Mouse (Mus musculus) cerebellum, adult 2 months (tissue): Measurements from ENCODE around the gene Ppp1ca. TPM values are rescaled to one million over a fixed set of nuclear protein-coding genes. Genes with fewer than 3 reads are reported as not detected.
A peak's percentile ranks its signal among the peaks of the same experiment; 100 is the strongest.

Source experiments
- DNase-seq, 2 experiments: peaks; one replicate each; pipeline ENCODE4 v3.0.0; 2021
- H3K27ac ChIP-seq: fragments of 200-500 bp; 2 replicates; pipeline ENCODE4 v1.5.1; 2012; ENCODE audit warnings: low read length, control low read depth, inconsistent platforms; ENCODE audit not compliant: insufficient read depth
- H3K27me3 ChIP-seq: fragments of 200-500 bp; 2 replicates; pipeline ENCODE4 v1.6.1; 2012; ENCODE audit warnings: inconsistent platforms, mild to moderate bottlenecking, low read length, moderate library complexity; ENCODE audit not compliant: control insufficient read depth, insufficient read depth
- H3K4me1 ChIP-seq: fragments of 200-500 bp; 2 replicates; pipeline ENCODE4 v1.6.1; 2011; ENCODE audit warnings: low read length; ENCODE audit not compliant: control insufficient read depth, insufficient read depth
- H3K4me3 ChIP-seq: fragments of 200-500 bp; replicated peaks from 2 replicates; pipeline ENCODE3; 2011; ENCODE audit warnings: mild to moderate bottlenecking, low read depth, low read length, control low read depth; ENCODE audit not compliant: insufficient read depth
- CTCF ChIP-seq: fragments of 200-500 bp; IDR thresholded peaks from 2 replicates; pipeline ENCODE4 v1.5.1; 2011; ENCODE audit warnings: low read depth, mild to moderate bottlenecking, control low read depth, low read length, moderate library complexity, borderline replicate concordance; ENCODE audit not compliant: insufficient read depth
- POLR2A ChIP-seq: fragments of 200-500 bp; IDR thresholded peaks from 2 replicates; pipeline ENCODE4 v1.6.1; 2011; ENCODE audit warnings: low read length, control low read depth, borderline replicate concordance; ENCODE audit not compliant: insufficient read depth
- WGBS: fragments of 180-500 bp; shearing (Covaris S2); methylation state at CpG from one replicate; pipeline ENCODE4 v1.1.7; 2018; 5-methylcytosine and 5-hydroxymethylcytosine counted together
- polyA plus RNA-seq: library from polyadenylated mRNA; depleted of rRNA; stranded (reverse); fragments of >200 nt; gene quantifications from 2 replicates; pipeline ENCODE4 v1.2.3, GENCODE M21; 2012

Ppp1ca gene
- polyA plus RNA-seq, 1 experiment = 316 TPM

DNA sequence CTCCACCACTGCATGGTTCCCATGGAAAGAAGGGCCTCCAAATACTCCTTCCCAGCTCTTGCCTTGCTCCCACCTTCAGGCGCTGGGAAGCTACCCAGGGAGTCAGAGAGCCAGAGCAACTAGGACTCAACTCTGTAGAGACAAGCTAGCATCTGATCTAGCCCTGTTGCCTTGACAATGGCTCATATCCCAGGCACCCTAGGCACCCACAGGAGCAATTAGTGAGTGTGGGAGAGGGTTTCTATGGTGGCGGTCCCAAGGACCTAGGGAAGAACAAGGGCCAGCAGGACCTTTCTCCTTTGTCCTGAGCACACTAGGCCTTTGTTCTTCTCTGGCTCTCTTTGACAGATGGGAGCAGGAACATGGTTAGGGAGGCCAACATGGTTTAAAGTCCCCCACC is 8.2 kb upstream of the Ppp1ca start:
- no peaks in the 10 kb centered on the region for H3K4me1 ChIP-seq
- peak overlapping the region; percentile 74; the same call in 1 of the 2 replicates for H3K27ac ChIP-seq
- no peak overlapping the region for H3K4me3 ChIP-seq
- no peaks in the 10 kb centered on the region for H3K27me3 ChIP-seq
- DNase-seq = no peak
- 70% methylated on average over 2 of the region's 2 CpGs for WGBS
- TF ChIP-seq CTCF = no peak
- no peak for TF ChIP-seq POLR2A

DNA sequence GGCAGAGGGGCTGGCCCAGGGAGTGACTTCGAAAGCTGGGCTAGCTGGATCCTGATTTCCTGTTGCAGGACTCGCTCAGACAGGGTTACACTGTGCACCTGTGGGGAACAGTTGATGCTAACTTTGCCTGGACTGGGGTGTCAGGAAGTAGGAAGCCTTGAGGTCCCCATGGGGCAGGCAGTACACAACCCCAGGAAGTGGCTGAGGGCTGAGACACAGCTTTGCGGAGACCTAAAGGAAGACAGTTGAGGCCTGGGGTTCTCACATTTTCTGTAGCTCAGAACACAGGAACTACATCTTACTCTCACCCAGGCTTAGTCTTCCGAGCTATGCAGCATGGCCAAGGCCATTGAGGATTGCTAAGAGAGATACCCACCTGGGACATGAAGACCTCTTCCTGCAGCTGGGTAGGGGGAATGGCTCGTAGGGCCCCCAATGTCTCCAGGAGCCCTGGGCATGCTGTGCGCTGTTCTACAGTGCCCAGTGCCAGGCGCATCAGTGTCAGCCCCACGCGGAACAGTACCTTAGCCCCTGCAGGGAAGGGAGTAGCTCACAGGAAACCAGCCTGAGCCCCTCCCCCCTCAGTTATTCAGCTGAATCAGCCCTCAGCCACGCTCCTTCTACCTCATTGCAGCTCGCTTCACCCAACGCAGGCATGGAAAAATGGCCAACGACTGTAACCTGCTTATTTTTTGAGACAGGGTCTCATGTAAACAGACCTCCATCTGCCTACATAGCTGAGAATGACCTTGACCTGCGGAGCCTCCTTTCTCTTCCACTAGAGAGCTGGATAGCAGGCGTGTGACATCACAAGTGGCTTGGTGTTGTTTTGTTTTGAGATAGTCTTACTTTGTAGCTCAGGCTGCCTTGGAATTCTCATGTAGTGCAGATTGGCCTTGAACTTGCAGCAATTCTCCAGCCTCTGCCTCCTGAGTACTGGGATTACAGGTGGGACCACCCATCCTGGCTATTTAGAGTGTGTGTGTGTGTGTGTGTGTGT is 6.6 kb upstream of the Ppp1ca start:
- TF ChIP-seq CTCF = no peak
- TF ChIP-seq POLR2A = no peak
- Histone ChIP-seq H3K4me3 (no peak overlapping the region), H3K27ac (no peak overlapping the region), H3K27me3 (no peaks in the 10 kb centered on the region), H3K4me1 (no peaks in the 10 kb centered on the region)
- WGBS = 63% methylated on average over 15 of the region's 15 CpGs
- DNase-seq = no peak

DNA sequence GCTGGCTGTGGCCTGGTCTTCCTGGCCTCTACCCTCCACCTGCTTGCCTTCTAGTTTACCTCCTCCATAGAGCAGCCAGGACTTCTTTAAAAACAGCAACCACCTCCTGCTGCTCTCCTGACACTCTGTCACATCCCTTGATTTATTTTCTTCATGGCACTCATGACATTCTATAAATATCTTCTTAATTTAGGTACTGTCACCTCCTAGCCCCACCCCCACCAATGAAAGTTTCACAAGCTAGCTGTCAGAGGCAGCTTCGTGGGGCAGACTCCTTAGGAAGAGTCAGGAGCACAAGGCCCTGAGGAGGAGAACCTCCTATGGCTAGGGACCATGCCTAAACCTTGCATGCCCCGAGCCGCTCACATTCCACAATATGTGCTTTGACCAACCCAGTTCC is 4.6 kb upstream of the Ppp1ca start:
- Histone ChIP-seq H3K27ac (no peak overlapping the region), H3K4me3 (no peak overlapping the region), H3K27me3 (no peaks in the 10 kb centered on the region), H3K4me1 (no peaks in the 10 kb centered on the region; the same call in 1 of the 2 replicates)
- 71% methylated on average over 3 of the region's 3 CpGs for WGBS
- TF ChIP-seq CTCF = no peak
- TF ChIP-seq POLR2A = no peak
- no peak for DNase-seq

DNA sequence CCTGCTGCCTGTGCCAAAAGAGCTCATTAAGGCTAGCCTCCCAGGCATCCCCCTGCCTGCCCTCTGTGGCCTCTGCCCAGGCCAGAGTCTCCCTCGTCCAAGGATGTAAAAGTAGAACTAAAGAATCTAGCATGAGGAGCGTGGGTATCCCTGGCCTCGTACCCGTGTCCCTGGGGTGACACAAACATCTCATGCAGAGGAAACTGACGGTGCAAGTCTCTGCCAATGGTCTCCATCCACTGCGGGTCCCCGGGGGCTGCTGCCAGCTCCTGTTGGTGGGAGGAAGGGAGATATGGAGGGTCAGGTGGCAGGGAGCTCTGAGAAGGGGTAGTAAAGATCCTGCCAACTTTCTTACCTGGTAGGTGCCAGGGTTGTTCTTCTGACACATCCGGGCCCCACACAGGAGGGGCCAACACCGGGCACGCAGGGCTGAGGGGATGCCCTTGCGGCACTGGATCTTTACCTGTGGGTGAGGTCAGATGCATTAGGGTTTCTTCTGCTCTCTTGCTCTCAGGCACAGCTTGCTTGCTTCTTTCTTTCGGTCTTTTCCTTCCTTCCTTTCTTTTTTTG is 2.7 kb upstream of the Ppp1ca start:
- WGBS = 81% methylated on average over 12 of the region's 12 CpGs
- no peak overlapping the region for H3K27ac ChIP-seq
- no peak overlapping the region for H3K4me3 ChIP-seq
- peaks cover 9% of the 10 kb centered on the region for H3K4me1 ChIP-seq
- TF ChIP-seq POLR2A (no peak), CTCF (no peak)
- no peaks in the 10 kb centered on the region for H3K27me3 ChIP-seq
- DNase-seq = no peak

DNA sequence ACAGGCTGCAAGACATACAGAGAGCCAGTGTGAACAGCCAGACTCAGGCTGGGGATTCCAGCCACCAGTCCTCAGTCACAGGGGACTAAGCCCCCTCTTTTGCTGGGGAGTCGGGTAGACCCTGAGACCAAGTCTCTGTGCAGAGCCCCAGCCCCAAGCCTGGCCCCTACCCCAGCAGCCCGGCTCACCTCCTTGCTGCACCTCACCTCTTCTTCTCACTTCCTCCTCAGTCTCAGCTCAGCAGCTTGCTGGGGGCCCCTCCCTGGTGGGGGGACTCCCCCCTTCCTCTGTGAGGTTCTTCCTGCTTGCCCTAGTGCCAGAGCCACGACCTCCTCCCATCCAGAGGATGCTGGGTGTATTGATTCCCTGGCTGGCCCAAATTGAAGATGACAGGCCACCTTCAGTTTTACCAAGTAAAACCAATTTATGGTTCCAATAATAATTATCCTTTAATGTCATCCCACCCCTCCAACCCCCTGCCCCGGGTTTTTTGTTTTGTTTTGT is 982 bp upstream of the Ppp1ca start, which contains the start of gene Tbc1d10c:
TSS of gene Tbc1d10c (minus strand) at position 454 of the 504 bp plus-strand sequence.
- no peaks in the 10 kb centered on the region for H3K27me3 ChIP-seq
- peaks cover 26% of the 10 kb centered on the region for H3K4me1 ChIP-seq
- no peak for DNase-seq
- TF ChIP-seq CTCF = no peak
- TF ChIP-seq POLR2A = no peak
- 77% methylated on average over 4 of the region's 4 CpGs for WGBS
- peak within 1 kb of the TSS; percentile 95 for H3K4me3 ChIP-seq
- H3K27ac ChIP-seq = peak within 1 kb of the TSS; percentile 49

DNA sequence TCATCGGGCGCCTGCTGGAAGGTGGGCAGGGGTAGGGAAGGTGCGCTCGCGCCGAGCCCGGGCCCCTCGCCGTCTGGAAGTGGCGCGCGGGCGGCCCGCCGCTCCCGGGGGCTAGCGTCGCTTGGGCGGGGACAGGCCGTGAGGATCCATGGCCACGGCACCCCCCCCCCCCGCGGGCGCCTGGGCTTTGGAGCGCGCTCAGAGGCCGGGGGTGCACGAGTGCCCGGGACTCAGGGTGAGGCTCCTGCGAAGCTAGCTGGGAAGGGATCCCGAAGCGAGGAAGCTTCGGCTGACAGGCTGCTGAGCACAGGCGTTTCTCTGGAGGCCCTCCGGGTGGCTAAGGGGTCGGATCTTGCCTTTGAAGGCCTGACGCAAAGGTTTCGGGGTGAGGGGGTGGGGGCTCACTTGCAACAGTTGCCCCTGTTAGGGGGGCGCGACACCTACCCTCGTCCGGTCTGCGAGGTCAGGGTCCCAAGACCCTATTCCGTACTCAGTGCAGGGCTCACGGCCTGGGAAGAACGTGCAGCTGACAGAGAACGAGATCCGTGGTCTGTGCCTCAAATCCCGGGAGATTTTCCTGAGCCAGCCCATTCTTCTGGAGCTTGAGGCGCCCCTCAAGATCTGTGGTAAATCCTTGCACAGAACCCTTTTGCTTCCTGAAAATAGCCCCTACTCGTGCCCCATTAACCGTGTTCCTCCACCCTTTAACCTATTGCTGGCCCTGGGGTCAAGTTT is 553 bp downstream of the Ppp1ca start:
- TF ChIP-seq CTCF = no peak
- TF ChIP-seq POLR2A = no peak
- Histone ChIP-seq H3K27ac (peak overlapping the region; percentile 49), H3K4me1 (peaks cover 38% of the 10 kb centered on the region), H3K27me3 (no peaks in the 10 kb centered on the region), H3K4me3 (peak overlapping the region; percentile 95)
- no peak for DNase-seq
- WGBS = under 1% methylated on average over 52 of the region's 52 CpGs

DNA sequence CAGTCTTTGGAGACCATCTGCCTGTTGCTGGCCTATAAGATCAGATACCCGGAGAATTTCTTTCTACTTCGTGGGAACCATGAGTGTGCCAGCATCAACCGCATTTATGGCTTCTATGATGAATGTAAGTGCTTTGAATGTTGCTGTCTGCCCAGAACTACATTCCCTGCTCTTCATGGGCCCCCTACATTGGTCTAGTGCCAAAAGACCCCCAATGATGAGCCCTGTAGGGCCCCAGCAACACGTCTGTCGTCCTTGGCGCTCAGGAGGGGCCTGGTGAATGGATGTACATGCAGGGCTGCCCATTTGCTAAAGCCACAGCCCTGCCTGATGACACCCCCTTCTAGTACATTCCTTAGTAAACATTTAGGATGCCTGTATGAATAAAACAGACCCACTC is 1.3 kb downstream of the Ppp1ca start:
- WGBS = 8% methylated on average over 6 of the region's 6 CpGs
- no peak for DNase-seq
- H3K4me1 ChIP-seq = peaks cover 40% of the 10 kb centered on the region
- H3K27ac ChIP-seq = peak overlapping the region; percentile 49; the same call in 1 of the 2 replicates
- H3K4me3 ChIP-seq = peak overlapping the region; percentile 95
- TF ChIP-seq POLR2A (no peak), CTCF (no peak)
- no peaks in the 10 kb centered on the region for H3K27me3 ChIP-seq
